Mouse (Mus musculus) hematopoietic stem cell, adult 5-6 weeks (primary cell): ENCODE results near the gene Gm43302. TPM values are rescaled to one million over a fixed set of nuclear protein-coding genes. Genes with fewer than 3 reads are reported as not detected.
"Not testable (repeated sequence)": the region's sequence is repeated elsewhere in the genome, so short reads cannot be mapped to it uniquely, and the experiment has no call there.

Experiments used
- ATAC-seq, 2 experiments: fragments of 125-278 bp in 1 of 2; replicated peaks in 1 of 2; 2 replicates each; pipeline ENCODE4 v1.8.0; 2016 to 2017; ENCODE audit warnings: inconsistent platforms in 2 of 2, mild to moderate bottlenecking in 2 of 2, moderate number of reproducible peaks in 2 of 2, low read depth in 1 of 2, moderate TSS enrichment in 1 of 2; ENCODE audit not compliant: low FRiP score in 2 of 2, poor library complexity in 2 of 2, severe bottlenecking in 2 of 2, insufficient read depth in 1 of 2, low TSS enrichment in 1 of 2
- total RNA-seq: library from RNA; stranded (forward); fragments of 172-1452, 232-1000 nt; gene quantifications from 2 replicates; pipeline ENCODE4 v1.2.3, GENCODE M21; 2017

Gm43302 gene
- total RNA-seq, 1 experiment from 2014 or later = not detected

DNA sequence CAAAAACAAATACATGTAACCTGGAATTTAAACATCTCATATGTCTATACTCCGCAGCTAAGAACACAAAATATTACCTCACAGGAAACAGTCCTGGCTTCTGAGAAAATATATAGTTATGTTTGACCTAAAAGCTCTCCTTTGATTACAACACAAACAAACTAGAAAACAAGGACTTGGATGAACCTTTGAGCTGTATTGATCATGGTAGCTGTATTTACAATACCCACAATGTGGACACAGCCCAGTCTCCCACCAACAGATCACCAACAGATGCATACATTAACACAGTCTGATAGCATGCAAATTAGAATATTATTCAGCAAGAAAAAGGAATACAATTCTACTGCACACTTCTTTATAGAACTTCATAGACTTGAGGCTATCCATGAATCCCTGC, 55.1 kb downstream of the Gm43302 start:
- not testable (repeated sequence) for ATAC-seq

DNA sequence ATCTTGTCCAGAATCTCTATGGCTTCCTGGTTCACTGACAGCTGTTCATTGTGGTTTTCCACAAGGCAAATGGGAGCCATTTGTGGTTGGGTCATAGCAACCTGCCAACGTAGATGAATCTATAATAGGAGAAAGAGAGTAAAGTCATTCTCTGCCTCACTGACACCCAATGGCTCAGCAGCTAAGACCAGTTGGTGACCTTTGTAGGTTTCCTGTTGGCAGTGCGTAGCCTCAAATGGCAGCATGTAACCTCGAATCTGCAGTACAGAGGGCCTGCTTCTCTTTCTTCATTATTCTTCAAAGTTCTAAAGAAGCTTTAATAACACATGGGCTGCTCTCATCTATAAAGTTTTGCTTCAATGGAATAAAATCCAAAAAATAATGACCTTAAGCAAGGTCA, 57.5 kb downstream of the Gm43302 start:
- peak; percentile 60 to 65; a peak in 3 of 4 replicates for ATAC-seq

DNA sequence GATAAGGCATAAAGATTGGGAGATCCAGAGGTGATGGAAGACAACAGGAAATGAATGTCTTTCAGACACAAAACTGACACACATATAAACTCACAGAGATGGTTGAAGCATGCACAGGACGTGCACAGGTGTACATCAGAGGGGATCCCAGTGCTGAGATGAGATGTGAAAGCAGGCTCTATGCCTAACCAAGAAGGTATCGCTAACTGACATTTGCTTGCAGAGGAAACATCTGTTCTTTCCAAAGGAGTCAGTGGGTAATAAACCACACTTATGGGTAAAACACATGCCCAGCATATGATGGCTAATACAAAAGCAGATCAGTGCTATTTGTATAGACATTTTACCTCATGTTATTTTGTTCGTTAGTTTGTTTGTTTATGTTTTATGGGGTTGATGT, 84.5 kb downstream of the Gm43302 start:
- peak; percentile 97 for ATAC-seq

GRCm38 (mm10) chr5:105200791-105201355, 92.6 kb downstream of the Gm43302 start:
- peak; percentile 52 to 56; a peak in 2 of 4 replicates for ATAC-seq

DNA sequence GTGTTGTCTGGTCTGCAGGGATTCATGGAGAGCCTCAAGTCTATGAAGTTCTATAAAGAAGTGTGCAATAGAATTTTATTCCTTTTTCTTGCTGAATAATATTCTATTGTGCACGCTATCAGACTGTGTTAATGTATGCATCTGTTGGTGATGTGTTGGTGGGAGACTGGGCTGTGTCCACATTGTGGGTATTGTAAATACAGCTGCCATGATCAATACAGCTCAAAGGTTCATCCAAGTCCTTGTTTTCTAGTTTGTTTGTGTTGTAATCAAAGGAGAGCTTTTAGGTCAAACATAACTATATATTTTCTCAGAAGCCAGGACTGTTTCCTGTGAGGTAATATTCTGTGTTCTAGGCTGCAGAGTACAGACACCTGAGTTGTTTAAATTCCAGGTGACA, 94.3 kb downstream of the Gm43302 start:
- ATAC-seq = not testable (repeated sequence)

DNA sequence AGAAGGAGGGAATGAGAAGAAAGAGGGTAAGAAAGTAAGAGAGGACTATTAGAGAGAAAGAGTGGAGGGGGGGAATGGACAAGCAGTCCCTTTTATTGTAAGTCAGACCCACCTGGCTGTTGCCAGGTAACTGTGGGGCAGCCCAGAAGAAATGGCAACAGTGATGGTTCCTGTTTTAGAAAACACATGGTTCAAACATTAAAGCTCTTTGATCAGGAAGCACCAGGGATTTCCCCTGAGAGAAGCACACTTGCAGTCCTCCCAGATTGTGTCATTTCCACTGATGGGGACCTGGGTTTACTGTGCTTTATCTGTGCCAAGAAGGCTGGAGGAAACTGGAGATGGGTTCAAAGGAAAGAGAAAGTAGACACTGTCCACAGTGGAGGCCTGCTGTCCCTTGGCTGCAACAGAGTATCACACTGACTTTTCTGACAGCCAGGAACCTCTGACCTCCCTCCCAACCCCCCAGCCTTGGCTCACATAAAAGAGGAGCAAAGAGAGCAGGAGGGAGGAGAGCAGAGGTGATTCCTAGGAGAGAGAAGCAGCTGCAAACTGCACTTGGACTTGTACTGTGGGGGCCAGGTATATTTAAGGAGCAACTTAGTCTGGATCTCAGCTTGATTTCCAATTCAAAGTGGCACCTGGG, 95.5 kb downstream of the Gm43302 start:
- ATAC-seq = peak; percentile 72 to 79; a peak in 3 of 4 replicates

- ATAC-seq = not testable (repeated sequence)
Observed at GRCm38 (mm10) chr5:105196308-105196707, 97.2 kb downstream of the Gm43302 start.

DNA sequence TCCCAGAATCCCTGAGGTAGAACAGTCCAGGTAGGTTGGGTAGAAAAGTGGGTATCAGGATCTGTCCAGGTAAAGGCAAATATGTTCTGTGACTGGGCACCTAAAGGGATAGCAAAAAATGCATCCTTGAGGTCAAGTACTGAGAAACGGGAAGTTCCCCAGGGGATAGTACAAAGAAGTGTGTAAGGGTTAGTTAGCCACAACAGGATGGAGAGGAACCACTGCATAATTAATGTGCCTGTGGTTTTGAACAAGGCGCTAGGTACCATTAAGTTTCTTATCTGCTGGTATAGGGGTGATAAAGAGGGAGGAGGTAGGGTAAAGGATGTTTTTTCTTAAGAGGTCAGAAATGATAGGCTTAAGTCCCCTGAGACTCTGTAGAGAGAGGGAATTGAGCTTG, 101.0 kb downstream of the Gm43302 start:
- ATAC-seq = peak; percentile 89 to 91

DNA sequence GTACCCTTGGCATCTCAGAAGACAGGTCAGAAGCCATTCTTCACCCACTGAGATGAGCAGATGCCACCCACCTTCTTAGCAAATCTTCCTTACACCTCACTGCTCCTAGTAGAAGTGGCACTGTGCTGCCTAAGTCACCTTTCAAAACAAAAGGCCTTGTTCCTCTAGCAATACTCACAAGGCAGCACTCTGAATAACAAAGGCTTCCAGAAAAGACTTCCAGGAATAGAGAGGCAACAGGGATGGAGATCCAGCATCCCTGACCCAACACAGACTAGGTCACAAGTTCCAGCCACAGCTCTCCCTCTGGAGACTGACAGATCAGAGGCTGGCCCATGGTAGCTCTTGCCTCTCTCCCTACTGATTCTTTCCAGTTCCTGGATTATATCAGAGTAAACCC, 112.0 kb downstream of the Gm43302 start:
- ATAC-seq = no peak

Other genes starting within 250 kb of the Gm43302 start
- 2.0 and 7.4 TPM in 2 replicates for gene Gbp9, start 154.2 kb downstream of the Gm43302 start, total RNA-seq
- gene Gbp8, start 154.2 kb downstream of the Gm43302 start, total RNA-seq = 6.6 and 9.1 TPM in 2 replicates
- gene Gbp4, start 154.1 kb downstream of the Gm43302 start, total RNA-seq = 1.2 and 4.2 TPM in 2 replicates
- 0.69 and 0.88 TPM in 2 replicates for gene Gbp10, start 54.2 kb downstream of the Gm43302 start, total RNA-seq
- 14.3 and 18.6 TPM in 2 replicates for gene Gbp6, start within 50 bp of the Gm43302 start, total RNA-seq
- 10.0 and 10.4 TPM in 2 replicates for gene Lrrc8b, start 122.1 kb upstream of the Gm43302 start, total RNA-seq
- 12.5 and 17.3 TPM in 2 replicates for gene Lrrc8c, start 225.7 kb upstream of the Gm43302 start, total RNA-seq